Mouse (Mus musculus) layer of hippocampus, adult 11-12 months (tissue): ENCODE results near the gene Smarcd3.

Experiments
- DNase-seq: peaks from one replicate; pipeline ENCODE4 v3.0.0; 2022; ENCODE audit warnings: low spot score

Smarcd3 gene

DNA sequence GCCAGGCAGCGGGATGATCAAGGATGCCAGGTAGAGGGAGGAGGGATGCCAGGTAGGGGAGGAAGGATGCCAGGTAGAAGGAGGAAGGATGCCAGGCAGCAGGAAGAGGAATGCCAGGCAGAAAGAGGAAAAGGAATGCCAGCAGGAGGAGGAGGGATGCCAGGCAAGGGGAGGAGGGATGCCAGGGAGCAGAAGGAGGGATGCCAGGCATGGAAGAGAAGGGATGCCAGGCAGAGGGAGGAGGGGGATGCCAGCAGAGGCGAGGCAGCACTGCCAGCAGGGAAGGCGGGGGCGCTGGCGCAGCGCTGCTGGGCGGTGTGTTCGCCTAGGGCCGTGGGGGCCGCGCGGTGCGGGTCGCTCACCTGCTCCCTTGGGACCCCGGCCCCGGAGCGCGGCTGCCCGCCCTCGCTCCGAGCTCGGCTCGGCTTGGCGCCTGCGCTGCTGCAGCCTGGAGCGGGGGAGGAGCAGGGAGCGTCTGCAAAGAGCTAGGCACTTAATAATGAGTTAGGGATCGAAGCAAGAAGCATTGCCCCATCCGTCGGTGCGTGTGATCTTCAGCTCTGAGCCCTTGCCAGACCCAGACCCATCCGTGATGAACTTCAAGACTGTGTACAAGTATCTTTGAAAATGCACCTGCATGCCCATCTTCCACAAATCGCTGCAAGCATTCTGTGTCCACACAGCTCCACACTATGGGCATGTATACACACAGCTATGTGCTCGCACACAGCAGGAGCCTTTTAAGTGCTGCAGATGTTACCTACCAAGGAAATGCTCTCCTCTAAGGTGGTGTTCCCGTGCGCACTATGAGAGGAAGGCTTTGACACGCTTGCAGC is at the start of gene Smarcd3:
Smarcd3 (minus strand) TSS at position 426 of the 836 bp plus-strand sequence.
- peak; percentile 80 for DNase-seq

DNA sequence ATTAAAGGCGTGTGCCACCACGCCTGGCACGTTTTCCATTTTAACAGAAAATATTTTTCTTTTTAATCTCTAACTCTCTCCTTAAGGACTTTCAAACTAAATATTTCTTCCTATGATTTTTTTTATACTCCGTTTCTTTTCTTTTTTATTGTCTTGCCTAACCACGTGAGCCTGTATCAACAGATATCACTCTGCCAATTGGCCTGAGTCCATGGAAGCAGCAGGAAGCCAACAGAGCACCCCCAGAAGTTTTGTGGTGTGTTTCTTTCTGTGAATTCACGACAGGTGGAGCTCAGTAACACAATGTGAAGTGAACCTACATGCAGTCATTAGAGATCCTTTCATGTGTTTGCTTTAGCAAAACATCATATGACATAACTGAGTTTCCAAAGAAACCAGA is 37.2 kb upstream of the Smarcd3 start:
- no peak for DNase-seq

DNA sequence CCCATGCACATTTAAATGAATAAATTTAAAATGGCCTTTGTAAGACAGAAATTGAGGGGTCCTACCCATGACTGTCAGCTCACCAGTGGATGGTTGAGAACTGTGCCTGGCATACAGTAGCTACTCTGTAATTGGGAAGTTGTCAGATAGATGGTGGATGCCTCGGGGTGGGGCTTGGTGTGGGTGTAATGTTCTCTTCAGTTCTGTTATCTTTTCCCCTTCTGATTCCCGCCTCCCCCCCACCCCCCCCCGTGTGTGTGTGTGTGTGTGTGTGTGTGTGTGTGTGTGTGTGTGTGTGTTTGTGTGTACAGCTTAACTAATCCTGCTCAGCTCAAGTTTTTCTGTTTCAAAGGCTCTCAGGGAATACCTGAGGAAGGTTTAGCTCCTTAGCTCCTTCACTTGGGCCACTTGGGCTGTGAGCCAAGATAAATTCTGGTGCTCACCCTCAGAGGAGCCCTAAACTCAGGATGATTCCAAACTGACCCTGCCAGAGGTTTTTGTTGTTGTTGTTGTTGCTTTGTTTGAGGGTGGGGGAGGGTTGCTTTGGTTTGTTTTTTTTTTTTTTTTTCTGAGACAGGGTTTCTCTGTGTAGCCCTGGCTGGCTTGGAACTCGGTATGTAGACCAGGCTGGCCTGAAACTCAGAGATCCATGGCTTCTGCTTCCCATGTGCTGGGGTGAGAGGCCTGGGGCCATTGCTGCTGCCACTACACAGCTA is 35.7 kb upstream of the Smarcd3 start:
- DNase-seq: no peak

DNA sequence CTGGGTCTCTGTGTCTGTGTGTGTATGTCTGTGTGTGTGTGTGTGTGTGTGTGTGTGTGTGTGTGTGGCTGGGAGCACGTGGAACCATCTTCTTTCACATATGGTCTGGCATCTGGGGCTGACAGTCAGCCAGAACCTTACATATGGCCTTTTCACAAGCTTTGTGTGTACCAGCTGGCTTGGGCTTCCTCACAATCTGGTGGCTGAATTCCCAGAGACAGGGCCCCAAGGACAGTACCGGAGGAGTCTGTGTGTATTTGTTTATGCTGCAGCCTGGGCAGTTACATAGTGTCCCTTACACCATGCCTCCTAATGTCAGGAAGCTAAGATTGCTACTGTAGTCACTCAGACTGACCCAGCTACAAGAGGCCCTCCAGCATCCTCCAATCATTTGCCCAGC is 32.9 kb upstream of the Smarcd3 start:
- peak; percentile 62 for DNase-seq

DNA sequence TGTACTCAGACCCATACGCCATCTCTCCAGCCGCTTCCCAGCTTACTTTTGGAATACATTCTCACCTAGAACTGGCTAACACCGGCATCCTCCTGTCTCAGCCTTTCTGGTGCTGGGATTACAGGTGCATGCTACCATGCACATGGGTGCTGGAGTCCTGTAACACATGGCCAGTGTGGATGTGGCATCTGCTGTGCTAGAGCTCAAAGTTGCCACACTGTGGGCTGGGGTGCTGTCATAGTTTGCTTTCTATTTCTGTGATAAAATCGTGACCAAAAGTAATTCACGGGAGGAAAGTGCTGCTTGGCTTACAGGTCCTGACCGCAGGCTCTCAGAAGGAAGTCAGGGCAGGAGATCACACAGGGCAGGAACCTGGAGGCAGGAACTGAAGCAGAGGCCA is 30.3 kb upstream of the Smarcd3 start:
- DNase-seq: no peak

- DNase-seq: no peak
These were observed 28.6 kb upstream of the Smarcd3 start for GRCm38 (mm10) chr5:24652780-24653179.

DNA sequence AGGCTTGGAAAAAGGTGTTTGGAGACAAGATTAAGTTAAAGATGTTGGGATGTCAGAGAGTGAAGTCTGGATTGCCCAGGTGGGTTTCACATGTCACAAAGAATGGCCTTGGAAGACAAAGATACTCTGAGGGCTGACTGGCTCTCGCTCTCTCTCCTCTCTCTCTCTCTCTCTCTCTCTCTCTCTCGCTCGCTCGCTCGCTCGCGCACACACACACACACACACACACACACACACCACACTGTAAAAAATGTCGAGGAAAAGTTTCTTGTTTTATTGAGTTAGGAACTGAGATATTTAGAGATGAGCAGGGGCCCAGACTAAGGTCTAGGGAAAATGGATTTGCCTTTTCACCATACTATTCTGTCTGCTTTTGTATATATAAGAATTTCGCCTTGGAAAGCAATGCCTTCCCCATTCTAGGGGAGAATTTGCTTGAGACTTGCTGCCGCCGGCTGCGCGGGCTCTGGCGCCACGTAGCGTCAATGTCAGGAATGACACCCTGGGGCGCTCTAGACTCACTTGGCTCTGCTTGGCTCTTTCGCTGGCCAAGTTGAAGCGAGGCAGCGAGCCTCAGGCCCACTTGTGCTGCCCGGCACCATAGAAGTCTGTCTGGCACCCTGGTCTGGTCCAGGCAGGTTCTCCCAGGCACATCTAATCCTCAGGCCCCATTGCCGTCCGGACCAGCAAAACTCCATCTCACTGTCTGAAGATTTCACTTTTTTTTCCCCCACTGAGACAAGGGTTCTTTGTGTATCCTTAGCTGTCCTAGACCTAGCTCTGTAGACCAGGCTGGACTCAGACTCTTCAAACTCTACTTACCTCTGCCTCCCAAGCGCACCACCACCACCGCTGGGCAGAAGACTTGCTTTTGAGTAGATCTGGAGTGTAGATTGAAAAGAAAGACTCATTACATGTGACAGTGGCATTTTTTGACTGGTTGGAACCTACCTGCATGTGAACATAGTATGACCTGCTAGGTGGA is 27.8 kb upstream of the Smarcd3 start:
- peak; percentile 85 for DNase-seq

- no peak for DNase-seq
These were observed 27.1 kb upstream of the Smarcd3 start for GRCm38 (mm10) chr5:24651356-24651755.

GRCm38 (mm10) chr5:24649701-24650100 is 25.5 kb upstream of the Smarcd3 start:
- DNase-seq: no peak

DNA sequence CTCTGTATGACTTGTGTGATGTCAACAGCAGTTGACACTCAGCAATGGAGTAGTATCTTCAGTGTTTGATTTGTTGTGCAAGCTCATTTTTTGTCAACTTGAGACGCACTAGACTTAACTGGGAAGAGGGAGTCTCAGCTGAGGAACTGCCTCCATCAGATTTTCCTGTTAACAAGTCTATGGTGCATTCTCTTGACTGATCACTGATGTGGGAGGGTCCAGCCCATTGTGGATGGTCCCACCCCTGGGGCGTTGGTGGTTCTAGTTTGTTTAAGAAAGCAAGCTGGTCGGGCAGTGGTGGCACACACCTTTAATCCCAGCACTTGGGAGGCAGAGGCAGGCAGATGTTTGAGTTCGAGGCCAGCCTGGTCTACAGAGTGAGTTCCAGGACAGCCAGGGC is 25.0 kb upstream of the Smarcd3 start:
- no peak for DNase-seq

GRCm38 (mm10) chr5:24645454-24645853 is 21.2 kb upstream of the Smarcd3 start:
- DNase-seq: no peak

DNA sequence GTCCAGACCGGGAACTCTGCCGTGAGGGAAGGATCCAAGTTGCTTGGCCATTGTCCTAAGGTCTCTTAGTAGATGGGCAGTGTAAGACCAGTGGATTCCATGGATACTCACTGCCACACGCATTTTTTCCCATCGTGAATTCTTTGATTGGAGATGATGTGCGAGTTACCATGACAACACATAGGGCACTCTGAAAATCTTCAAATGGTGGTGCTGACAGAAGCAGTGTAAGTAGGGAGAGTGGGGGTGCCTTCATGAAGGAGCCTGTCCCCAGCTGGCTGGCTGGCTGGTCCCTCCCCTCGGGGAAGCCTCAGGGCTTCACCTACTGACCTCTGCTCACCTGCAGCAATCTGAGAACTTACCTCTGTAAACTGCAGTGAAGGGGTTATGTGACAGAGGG is 14.9 kb upstream of the Smarcd3 start:
- no peak for DNase-seq

- DNase-seq: no peak
These were observed 13.9 kb upstream of the Smarcd3 start for GRCm38 (mm10) chr5:24638131-24638530.

DNA sequence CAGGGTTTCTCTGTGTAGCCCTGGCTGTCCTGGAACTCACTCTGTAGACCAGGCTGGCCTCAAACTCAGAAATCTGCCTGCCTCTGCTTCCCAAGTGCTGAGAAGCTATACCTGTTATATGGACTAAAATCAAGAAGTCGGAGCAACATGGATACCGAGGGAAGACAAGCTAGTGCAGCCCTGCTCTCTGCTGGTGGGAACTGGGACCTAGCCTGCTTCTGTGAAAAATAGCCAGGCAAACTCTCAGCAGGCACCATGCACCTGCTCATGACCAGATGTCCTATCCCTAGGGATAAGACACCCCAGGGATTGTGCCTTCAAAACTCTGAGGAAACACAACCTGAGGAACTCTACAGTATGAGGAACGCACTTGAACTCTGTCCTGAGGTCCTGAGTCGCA is 12.8 kb upstream of the Smarcd3 start:
- DNase-seq: no peak

DNA sequence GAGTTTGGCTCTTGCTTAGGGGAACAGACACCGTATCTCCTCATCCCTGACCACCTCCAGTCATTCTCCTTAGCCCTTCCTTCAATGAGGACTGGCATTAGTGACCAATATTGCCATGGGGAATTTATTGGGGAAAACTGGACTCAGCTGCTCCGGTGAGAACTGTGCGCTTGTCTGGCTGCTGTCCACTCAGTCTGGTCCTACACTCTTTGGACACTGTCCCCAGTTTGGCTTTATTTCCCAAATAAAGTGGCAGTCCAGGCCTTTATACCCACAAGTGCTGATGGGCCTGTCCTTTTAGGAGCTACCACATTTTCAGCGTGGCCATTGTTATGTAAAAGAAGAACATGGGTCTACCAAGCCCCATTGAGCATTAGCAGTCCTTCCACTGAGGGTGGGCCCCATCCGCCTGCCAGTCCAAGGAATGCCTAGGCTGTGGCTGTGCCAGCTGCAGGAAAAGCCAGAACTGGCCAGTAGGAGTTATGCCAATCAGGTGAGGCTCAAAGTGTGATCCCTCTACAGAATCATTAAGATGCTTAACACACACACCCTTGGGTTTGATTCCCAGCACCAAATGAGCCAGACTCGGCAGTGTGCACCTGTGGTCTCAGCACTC is 11.4 kb upstream of the Smarcd3 start:
- DNase-seq: no peak

DNA sequence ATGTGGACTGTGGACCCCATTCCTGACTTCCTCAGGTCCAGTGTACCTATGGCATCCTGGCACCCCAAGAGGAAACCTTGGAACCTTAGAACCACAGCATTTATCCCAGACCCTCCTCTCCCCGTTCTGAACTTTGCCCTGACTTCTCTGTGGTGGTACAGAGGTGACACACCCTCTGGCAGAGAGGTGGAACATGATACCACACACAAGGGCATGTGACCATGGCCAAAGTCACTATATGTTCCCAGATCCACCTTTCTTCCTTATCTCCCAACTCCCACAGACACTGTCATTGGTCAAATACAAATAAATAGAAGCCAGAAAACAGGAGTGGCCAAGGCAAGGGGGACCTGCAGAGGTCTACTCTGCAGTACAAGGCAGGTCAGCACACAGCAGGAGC is 10.9 kb upstream of the Smarcd3 start:
- DNase-seq: no peak

- DNase-seq: no peak
These were observed 5.5 kb upstream of the Smarcd3 start for GRCm38 (mm10) chr5:24629712-24630111.

- DNase-seq: no peak
These were observed 560 bp upstream of the Smarcd3 start for GRCm38 (mm10) chr5:24624822-24625120.

GRCm38 (mm10) chr5:24623041-24623985 is 898 bp downstream of the Smarcd3 start:
- DNase-seq: peak; percentile 36

- no peak for DNase-seq
These were observed 1.7 kb downstream of the Smarcd3 start for GRCm38 (mm10) chr5:24622386-24623040.
